Mouse (Mus musculus) intestine, embryonic 14.5 days (tissue): ENCODE measurements at regions not wholly inside any gene's neighbourhood (a gene's known extent, or its start where the extent isn't known, plus 50 kb on each side); places are given as distances from the start of the nearest gene placed in this dataset.
"Not testable (repeated sequence)": the region's sequence is repeated elsewhere in the genome, so short reads cannot be mapped to it uniquely, and the experiment has no call there.

ENCODE experiments used
- ATAC-seq: fragments of 200-750 bp; cut with Nextera tagmentation; replicated peaks from 2 replicates; pipeline ENCODE4 v1.8.0; 2017; ENCODE audit warnings: low read depth, moderate number of reproducible peaks, moderate TSS enrichment, moderate library complexity; ENCODE audit not compliant: low FRiP score, low TSS enrichment
- DNase-seq: peaks from one replicate; pipeline ENCODE4 v3.0.0-alpha.2; 2018; ENCODE audit warnings: low spot score
- H3K27ac ChIP-seq: fragments of 300-500 bp; sonication (generic); 2 replicates; pipeline ENCODE4 v1.5.1; 2014; ENCODE audit warnings: low read depth, mild to moderate bottlenecking, control low read depth
- H3K27me3 ChIP-seq: fragments of 300-500 bp; sonication (generic); replicated peaks from 2 replicates; pipeline ENCODE4 v1.6.1; 2014; ENCODE audit warnings: low read length, control low read depth; ENCODE audit not compliant: control insufficient read depth, insufficient read depth
- H3K36me3 ChIP-seq: fragments of 300-500 bp; sonication (generic); 2 replicates; pipeline ENCODE4 v1.6.1; 2014; ENCODE audit warnings: low read length, control low read depth; ENCODE audit not compliant: control insufficient read depth, insufficient read depth
- H3K4me1 ChIP-seq: fragments of 300-500 bp; sonication (generic); replicated peaks from 2 replicates; pipeline ENCODE4 v1.6.1; 2014; ENCODE audit warnings: low read length, control low read depth, mixed read lengths; ENCODE audit not compliant: control insufficient read depth, insufficient read depth
- H3K4me2 ChIP-seq: fragments of 300-500 bp; sonication (generic); 2 replicates; pipeline ENCODE4 v1.6.1; 2014; ENCODE audit warnings: low read length
- H3K4me3 ChIP-seq: fragments of 300-500 bp; sonication (generic); 2 replicates; pipeline ENCODE4 v1.5.1; 2014; ENCODE audit warnings: low read depth, low read length, control low read depth, mixed read lengths
- H3K9ac ChIP-seq: fragments of 300-500 bp; sonication (generic); 2 replicates; pipeline ENCODE4 v1.6.1; 2014; ENCODE audit warnings: mild to moderate bottlenecking, low read length
- H3K9me3 ChIP-seq: fragments of 300-500 bp; sonication (generic); 2 replicates; pipeline ENCODE4 v1.6.1; 2016; ENCODE audit warnings: low read length, control low read depth; ENCODE audit not compliant: control insufficient read depth
- WGBS: fragments of 180-500 bp; shearing (Covaris S2); extraction: QIAGEN DNeasy Blood & Tissue Kit; methylation state at CpG from one replicate; pipeline ENCODE4 v1.1.7; 2014; 5-methylcytosine and 5-hydroxymethylcytosine counted together

DNA sequence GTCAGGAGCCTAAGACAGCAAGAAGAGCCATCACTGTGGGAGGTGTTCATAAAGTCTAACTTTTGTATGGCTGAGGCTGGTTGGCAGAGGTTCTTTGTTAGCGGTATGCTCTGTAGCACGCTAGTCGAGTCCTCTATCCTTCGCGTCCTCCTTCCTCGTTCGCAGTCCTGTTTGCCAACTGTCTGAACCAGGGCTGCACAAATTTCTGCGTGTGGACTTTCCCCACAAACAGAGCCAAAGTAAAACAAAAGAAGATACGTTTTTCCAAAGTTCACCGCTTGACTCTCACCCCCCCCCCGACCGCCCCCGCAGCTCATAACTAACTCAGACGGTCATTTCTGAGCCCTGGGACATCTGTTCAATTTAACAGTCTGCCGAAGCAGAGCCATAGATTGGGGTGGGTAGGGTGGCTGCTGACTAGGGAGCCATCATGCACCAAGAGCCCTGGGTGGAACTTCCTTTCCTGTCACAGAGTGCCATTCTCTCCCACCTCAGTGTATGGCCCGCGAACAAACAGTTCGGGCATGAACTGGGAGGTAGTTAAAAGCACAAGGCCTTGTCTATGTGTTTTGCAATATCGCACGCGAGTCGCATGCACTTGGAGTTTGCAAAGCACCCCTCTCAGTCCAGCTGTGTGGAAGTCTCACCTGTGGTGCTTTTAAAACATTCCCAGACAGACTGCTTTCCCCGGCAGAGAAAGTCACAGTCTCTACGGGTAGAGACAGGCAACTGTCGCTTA, 63.0 kb upstream of the Map3k1 start:
- Histone ChIP-seq H3K36me3 (no peaks in the 10 kb centered on the region), H3K4me1 (peaks cover 18% of the 10 kb centered on the region), H3K27me3 (no peaks in the 10 kb centered on the region), H3K4me3 (no peak overlapping the region), H3K27ac (no peak overlapping the region), H3K9ac (no peak overlapping the region), H3K4me2 (no peak overlapping the region), H3K9me3 (no peaks in the 10 kb centered on the region)
- DNase-seq (no peak), ATAC-seq (no peak)
- 85% methylated on average over 25 of the region's 25 CpGs for WGBS

DNA sequence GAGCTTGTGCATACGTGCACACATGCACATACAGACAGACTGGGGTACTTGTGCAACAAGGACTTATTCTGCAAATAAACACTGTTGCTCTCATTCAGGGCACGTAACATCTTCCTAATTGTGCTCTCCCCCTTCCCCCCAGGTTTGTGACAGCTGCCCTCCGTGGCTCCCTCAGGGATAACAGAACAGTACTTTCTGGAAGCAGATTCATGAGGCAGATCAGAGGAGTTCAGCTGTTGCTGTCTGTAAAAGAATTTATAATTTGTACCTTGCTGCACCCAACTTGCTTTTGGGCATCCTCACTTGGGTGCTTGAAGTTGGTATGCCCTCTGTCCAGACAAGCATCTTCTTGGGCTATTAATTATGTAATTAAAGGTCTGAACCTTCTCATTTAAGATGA, 65.5 kb upstream of the Map3k1 start:
- 69% methylated on average over 3 of the region's 3 CpGs for WGBS
- Histone ChIP-seq H3K4me2 (no peak overlapping the region), H3K4me3 (no peak overlapping the region), H3K36me3 (no peaks in the 10 kb centered on the region), H3K4me1 (peaks cover 8% of the 10 kb centered on the region; the same call in 1 of the 2 replicates), H3K27me3 (no peaks in the 10 kb centered on the region), H3K9me3 (0 out of 2 replicates have a peak, but pooled peaks cover 4% of the 10 kb centered on the region), H3K9ac (no peak overlapping the region), H3K27ac (no peak overlapping the region)
- ATAC-seq (no peak), DNase-seq (no peak)

GRCm38 (mm10) chr13:111876404-111876803, 67.6 kb upstream of the Map3k1 start:
- ATAC-seq (no peak), DNase-seq (peak; percentile 18)
- H3K4me2 ChIP-seq = no peak overlapping the region
- H3K9ac ChIP-seq = no peak overlapping the region
- no peaks in the 10 kb centered on the region for H3K36me3 ChIP-seq
- no peak overlapping the region for H3K27ac ChIP-seq
- H3K4me1 ChIP-seq = no peaks in the 10 kb centered on the region
- 0 out of 2 replicates have a peak, but pooled peaks cover 4% of the 10 kb centered on the region for H3K9me3 ChIP-seq
- no peaks in the 10 kb centered on the region for H3K27me3 ChIP-seq
- WGBS = 80% methylated on average over 3 of the region's 3 CpGs
- H3K4me3 ChIP-seq = no peak overlapping the region

GRCm38 (mm10) chr13:111876847-111877246, 68.1 kb upstream of the Map3k1 start:
- Histone ChIP-seq H3K27ac (no peak overlapping the region), H3K4me2 (no peak overlapping the region), H3K9me3 (0 out of 2 replicates have a peak, but pooled peaks cover 4% of the 10 kb centered on the region), H3K4me3 (no peak overlapping the region), H3K36me3 (no peaks in the 10 kb centered on the region), H3K27me3 (no peaks in the 10 kb centered on the region), H3K9ac (no peak overlapping the region), H3K4me1 (no peaks in the 10 kb centered on the region)
- 62% methylated on average over 2 of the region's 2 CpGs for WGBS
- DNase-seq = peak; percentile 38
- no peak for ATAC-seq

GRCm38 (mm10) chr13:111883768-111884566, 75.2 kb upstream of the Map3k1 start:
- H3K9me3 ChIP-seq, H3K4me3 ChIP-seq, H3K4me1 ChIP-seq, H3K4me2 ChIP-seq, H3K27me3 ChIP-seq, H3K36me3 ChIP-seq, H3K27ac ChIP-seq, ATAC-seq, H3K9ac ChIP-seq: not testable (repeated sequence)
- DNase-seq = peak; percentile 34
- WGBS = 85% methylated on average over 17 of the region's 17 CpGs

DNA sequence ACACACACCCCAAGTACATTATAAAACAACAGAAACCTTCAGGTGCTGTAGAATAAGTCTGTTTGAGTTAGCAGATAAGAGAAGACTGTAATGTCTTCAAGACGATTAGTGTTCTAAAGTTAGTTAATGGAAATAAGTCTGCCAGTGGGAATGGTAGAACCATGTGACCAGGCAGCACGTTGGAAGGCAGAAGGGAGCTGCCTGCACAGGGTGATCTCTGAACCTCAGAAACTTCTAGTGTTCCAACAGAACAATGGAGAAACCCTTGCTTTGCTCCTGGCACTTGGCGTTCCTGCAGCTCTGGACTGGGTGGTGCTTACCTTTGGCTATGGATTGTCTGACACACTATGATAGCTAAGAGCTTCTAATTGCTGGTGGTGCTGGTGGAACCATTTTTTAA, 82.0 kb upstream of the Map3k1 start:
- ATAC-seq (no peak), DNase-seq (peak; percentile 38)
- Histone ChIP-seq H3K36me3 (no peaks in the 10 kb centered on the region), H3K27me3 (no peaks in the 10 kb centered on the region), H3K9me3 (no peaks in the 10 kb centered on the region), H3K4me3 (no peak overlapping the region), H3K4me1 (no peaks in the 10 kb centered on the region), H3K9ac (no peak overlapping the region), H3K4me2 (no peak overlapping the region), H3K27ac (no peak overlapping the region)
- WGBS = 64% methylated on average over 3 of the region's 3 CpGs

DNA sequence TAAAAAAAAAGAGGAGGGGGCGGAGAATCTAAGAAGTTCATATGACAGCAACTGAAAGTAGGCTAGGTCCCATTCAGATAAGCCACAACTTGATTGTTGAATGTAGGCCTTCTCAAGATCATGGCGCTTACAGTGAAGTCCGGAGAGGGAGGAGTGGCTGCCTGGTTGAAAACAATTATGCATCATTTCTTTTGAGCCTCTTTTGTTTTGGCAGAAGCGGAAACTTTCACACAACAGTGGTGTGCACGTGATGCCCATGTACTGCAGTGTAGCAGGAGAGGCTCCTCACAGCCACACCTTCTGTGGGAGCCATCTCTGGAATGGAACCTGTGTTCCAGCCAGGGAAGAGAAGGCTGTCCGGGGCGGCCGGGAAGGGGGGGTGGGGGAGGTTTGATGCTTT, 83.3 kb upstream of the Map3k1 start:
- no peaks in the 10 kb centered on the region for H3K36me3 ChIP-seq
- ATAC-seq (no peak), DNase-seq (peak; percentile 41)
- H3K4me2 ChIP-seq = no peak overlapping the region
- H3K27ac ChIP-seq = no peak overlapping the region
- no peaks in the 10 kb centered on the region for H3K27me3 ChIP-seq
- no peak overlapping the region for H3K9ac ChIP-seq
- peaks cover 3% of the 10 kb centered on the region; the same call in 1 of the 2 replicates for H3K4me1 ChIP-seq
- whole genome bisulfite sequencing = 95% methylated on average over 8 of the region's 8 CpGs
- no peaks in the 10 kb centered on the region for H3K9me3 ChIP-seq
- H3K4me3 ChIP-seq = no peak overlapping the region

- Histone ChIP-seq H3K36me3 (no peaks in the 10 kb centered on the region), H3K27me3 (no peaks in the 10 kb centered on the region), H3K9ac (no peak overlapping the region), H3K9me3 (no peaks in the 10 kb centered on the region), H3K27ac (no peak overlapping the region), H3K4me3 (no peak overlapping the region), H3K4me1 (peaks cover 3% of the 10 kb centered on the region; the same call in 1 of the 2 replicates), H3K4me2 (0 out of 2 replicates have a peak overlapping the region, but pooled peaks have one; percentile 2)
- ATAC-seq (no peak), DNase-seq (no peak)
- WGBS = 14% methylated on average over 14 of the region's 14 CpGs
Observed at GRCm38 (mm10) chr13:111893221-111893713, 84.5 kb upstream of the Map3k1 start.
